Mouse (Mus musculus) mouse embryonic stem cell (cell line): ENCODE measurements around the gene Ndufb4.

ENCODE experiments used
- in situ Hi-C, 2 experiments: fragments of 300-500 bp; cut with MboI; formaldehyde crosslinking; loops; 1 replicate in 1 of 2; 3 replicates in 1 of 2; pipeline ENCODE4 v1.14.3; 2019 to 2020; ENCODE audit warnings: low sequenced_read_pairs in 2 of 2, low pct_unique_long_range_greater_than_20kb in 1 of 2, mixed read lengths in 1 of 2; ENCODE audit not compliant: unreplicated experiment in 1 of 2

The Ndufb4 gene

DNA sequence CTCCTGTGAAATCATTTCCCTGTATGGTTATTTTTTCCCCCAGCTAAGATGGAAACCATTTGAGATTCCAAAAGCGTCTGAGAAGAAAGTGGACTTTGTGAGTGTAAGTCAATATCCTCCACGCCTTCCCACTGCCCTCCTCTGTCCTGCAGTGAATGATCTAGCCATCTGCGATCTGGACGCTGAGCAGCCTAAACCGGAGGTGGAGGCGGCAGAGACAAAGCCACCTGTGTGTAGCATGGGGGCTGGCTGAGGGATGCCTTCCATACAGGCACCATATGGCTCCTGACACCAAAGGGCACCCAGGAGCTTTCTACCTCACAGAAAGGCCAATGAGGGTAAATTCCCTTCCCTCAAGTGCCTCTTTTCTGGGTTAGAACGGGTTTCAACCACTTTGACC, 43.2 kb downstream of the Ndufb4 start:
- in situ Hi-C loops = no loop called here

DNA sequence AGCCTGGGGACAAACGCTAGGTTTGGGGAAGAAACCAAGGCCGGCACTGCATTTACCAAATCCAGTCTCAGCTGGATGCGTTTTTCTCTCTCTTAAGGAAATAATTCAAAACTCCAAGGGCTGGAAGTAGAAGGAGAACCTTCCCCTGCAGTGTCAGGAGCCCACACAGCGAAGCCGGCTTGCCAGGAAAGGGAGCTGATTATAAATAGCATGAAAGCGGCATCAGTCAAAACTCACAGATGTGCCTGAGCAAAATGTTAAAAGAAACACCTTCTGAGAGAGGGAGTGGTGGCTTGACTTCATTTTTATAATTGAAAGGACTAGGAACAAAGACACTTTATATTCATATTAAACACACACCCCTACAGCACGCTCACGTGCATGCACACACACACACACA, 43.9 kb downstream of the Ndufb4 start:
- in situ Hi-C loops = no loop called here

GRCm38 (mm10) chr16:37604243-37604642, 50.0 kb downstream of the Ndufb4 start:
- in situ Hi-C loops = no loop called here

- in situ Hi-C loops = no loop called here
Observed at GRCm38 (mm10) chr16:37603431-37603830, 50.8 kb downstream of the Ndufb4 start.

DNA sequence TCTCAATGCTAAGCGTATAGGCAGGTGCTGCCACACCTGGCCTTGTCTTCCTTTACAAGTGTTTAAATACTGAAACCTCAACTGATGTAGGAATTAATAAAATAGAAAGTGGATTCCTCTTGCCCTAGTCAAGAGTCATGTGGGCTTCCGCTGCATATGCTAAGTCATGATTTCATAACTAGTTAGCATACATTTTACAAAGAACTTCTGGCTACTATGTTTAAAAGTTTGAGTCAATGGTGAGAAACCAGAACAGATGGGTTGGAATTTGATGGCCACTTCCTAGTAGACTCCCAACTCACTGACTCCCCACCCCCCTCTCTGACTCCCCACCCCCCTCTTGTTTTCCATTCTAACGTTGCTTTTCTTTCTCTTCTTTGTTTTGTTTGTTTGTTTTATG, 54.9 kb downstream of the Ndufb4 start:
- in situ Hi-C loops = no loop called here

- in situ Hi-C loops = no loop called here
Observed at GRCm38 (mm10) chr16:37598463-37598862, 55.8 kb downstream of the Ndufb4 start.

GRCm38 (mm10) chr16:37597412-37597811, 56.8 kb downstream of the Ndufb4 start:
- in situ Hi-C loops = no loop called here
